Mouse (Mus musculus) urinary bladder, postnatal 4 days (tissue): ENCODE measurements around the gene Sit1.

Experiments
- DNase-seq, 2 experiments: peaks; one replicate each; pipeline ENCODE4 v3.0.0; 2021 to 2022; ENCODE audit warnings: low spot score in 2 of 2

Sit1 gene

DNA sequence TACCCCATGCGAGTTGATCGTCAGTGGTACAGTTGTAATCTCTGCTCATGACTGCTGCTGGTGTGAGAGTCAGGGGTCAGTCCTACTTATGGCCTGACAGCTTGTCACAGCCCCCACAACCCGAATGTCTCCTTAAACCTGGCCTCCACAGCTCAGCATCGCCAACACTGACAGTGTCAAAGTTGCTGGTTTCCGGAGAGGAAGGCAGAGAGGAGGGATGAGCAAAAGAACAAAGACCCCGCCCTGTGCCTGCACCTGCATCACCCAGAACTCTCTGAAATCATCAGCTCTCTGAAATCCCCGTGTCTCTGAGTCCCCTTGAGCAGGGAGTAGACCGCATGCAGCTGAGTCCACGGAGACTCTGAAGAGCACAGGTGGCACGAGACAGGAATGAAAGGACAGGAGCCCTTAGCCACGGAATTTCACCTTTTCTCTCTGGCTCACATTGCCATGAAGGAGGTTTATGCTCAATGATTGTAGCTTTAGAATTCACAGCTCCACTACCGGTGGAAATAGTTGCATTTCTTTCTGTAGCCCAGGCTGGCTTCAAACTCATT, at the start of gene Sit1:
TSS of gene Sit1 (minus strand) at position 200 of the 557 bp plus-strand sequence.
- DNase-seq: no peak

DNA sequence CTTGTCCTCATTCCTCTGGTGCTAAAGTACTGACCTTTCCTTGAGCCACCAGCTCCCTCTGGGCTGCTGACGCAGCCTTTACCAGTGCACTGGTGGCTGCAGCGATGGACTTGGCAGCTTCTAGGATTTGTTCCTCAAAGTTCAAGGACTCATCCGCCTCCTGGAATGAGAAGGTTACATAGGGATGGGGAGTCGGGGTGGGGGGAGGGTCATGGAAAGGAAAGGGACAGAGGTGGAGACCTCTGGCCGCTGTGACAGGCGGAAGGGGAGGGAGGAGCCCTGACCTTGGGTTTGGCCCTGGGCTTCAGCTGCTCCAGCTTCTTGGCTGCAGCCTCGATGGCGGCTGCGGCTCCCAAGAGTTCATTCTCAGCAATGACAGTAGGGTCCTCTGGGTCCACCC, 49.7 kb upstream of the Sit1 start:
- DNase-seq: no peak

- DNase-seq: peak; percentile 59 to 76
These were observed 47.0 kb upstream of the Sit1 start for GRCm38 (mm10) chr4:43530581-43530980.

- no peak for DNase-seq
These were observed 46.6 kb upstream of the Sit1 start for GRCm38 (mm10) chr4:43530081-43530501.

GRCm38 (mm10) chr4:43528487-43528886, 45.0 kb upstream of the Sit1 start:
- DNase-seq: no peak

DNA sequence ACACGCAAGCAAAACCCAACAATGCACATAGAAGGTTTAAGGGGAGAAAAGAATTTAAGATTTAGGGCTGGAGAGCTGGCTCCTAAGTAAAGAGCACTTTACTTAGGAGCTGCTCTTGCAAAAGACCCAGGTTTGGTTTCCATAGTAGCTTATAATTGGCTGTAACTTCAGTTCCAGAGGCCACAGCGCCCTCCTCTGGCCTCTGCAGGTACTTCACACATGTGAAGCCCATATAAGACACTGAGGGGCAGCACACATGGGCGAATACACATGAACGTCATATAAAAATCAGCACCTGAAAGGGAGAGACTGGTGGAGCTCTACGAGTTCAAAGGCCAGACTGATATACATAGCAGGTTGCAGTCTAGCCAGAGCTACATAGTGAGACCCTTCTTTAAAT, 44.3 kb upstream of the Sit1 start:
- DNase-seq: no peak

DNA sequence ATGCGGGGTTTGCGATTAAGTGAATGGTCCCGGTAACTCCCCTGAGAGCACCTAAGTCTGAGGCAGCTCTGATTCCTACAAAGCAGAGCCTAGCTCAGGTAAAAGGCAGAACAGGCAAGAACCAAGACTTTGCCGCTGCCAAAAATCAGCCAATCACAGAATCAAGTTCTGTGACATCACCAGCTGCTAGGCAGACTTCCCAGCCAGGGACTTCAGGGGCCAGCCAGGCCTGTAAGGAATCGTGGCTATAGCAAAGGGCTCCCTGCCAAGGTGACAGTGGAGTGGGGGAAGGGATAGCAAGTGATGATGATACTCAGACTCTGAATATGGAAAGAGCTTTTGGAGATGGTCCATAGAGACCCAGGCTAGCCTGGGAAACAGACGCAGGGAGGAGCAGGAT, 36.4 kb upstream of the Sit1 start:
- peak; percentile 79 to 91 for DNase-seq

DNA sequence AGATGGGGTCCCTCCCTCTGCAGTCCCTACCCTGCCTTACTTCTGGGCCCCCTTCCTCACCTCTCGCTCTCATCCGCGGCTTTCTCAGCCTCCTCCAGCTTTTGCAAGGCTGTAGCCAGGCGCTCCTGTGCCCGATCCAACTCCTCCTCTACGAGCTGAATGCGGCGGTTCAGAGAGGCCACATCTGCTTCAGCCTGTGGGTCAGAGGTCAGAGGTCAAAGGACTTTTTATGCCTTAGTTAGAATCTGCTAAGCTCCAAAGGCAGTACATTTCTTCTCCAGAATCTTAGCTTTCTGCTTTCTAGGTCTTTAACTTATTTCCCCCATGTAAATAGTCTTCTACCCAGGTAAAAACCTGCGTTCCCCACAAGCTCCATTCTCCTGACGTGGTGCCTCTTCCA, 36.0 kb upstream of the Sit1 start:
- no peak for DNase-seq

DNA sequence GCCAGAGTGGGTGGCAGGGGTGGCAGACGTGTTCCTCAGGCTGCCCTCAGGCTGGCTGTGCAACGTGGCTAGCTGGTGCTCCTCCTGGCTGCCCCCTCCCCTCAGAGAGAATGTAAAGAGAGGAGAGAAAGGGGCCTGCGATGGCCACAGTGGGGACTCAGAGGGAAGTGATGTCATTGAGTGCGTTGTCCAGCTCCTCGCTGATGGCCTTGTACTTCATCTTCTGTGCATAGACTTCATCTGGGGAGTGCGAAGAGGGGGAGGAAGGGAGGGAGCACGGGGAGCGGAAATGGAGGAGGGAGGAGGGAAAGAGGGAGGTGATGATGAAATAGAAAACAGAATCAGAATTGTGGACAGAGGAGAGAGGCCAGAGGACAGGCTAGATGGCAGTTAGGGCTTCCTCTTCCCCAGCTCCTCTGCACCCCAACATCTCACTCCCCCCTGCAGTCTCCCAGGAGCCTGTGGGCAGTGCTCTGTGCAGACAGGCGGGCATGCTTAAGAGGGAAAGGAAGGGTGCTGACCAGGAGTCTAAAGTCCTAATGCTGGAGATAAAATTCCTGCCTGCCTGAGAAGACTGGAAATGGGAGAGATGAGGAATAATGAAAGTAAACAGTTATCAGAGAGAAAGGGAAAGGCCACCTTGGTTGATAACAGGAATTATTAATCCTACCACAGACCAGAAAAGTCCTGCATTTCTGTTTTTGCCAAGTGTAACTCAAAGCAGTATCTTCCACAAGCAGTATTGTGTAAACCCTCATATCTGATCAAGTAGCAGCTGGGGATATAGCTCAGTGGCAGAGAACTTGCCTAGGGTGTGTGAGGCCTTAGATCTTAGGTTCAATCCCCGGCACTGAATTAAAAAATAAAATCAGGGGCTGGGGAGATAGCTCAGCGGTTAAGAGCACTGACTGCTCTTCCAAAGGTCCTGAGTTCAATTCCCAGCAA, 32.5 kb upstream of the Sit1 start:
- DNase-seq: no peak

DNA sequence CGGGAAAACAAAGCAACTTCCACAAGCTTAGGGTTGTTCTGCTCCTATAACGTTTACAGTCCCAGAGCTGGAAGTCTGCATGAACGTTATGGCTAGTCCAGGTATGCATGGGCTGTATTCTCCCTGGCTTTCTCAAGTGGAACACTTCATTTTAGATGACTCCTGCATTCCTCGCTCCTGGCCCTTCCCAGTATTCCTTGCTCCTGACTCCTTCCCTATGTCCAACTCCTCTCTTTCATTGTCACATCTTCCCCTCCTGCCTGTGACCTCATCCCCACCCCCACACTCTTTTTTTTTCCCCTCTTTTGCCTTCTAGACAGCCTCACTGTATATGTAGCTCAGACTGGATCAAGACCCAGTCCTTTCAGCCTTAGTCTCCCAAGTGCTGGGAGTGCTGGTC, 30.3 kb upstream of the Sit1 start:
- DNase-seq: no peak

- no peak for DNase-seq
These were observed 29.8 kb upstream of the Sit1 start for GRCm38 (mm10) chr4:43513300-43513699.

DNA sequence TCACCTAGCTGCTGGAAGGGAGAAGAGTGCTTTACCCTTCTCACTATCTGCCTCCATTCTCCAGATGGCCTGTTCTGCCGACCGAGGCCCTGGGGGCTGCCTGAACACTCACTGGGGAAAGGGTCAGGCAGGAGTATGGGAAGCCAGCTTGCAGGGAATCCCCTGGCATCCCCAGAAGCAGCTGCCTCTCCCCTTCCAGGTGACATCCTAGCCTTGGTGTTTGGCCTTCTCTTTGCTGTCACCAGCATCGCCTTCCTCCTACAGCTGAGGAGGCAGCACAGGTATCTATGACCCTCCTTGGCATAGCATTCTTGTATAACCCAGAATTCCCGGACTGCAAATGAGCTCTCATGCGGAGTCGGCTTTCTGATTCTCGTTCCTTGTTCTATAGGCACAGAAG, 29.1 kb upstream of the Sit1 start:
- no peak for DNase-seq

GRCm38 (mm10) chr4:43511675-43512454, 28.3 kb upstream of the Sit1 start:
- DNase-seq: no peak

DNA sequence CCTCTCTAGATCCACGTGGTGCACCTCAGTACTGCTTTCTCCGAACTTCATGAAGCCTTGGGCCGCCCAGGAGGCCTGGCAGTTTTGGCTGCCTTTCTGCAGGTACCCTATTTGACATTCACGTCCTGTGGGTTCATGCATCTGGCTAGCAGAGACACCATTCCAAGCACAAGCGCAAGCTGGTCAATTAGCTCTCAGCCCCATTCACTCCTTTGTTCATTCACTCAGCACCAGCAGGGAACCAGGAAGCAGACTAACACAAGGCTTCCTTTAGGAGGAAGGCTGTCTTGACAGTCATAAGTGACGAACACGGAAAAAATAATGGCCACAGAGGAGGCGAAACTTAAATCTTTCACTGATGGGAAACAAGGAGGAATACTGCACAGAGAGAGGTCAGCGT, 25.6 kb upstream of the Sit1 start:
- no peak for DNase-seq

DNA sequence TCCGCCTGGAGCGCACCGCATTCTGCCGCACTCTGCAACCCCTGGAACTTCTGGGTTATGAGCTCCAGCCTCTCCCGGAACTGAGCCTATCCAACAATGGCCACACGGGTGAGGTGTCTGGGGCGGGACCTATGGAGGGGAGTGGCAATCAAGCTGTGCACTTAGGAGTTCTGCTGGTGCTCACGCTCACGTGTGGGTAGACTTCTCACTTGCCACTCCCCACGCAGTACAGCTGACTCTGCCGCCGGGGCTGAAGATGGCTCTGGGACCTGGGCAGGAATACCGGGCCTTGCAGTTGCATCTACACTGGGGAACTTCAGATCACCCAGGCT, 25.1 kb upstream of the Sit1 start:
- no peak for DNase-seq

DNA sequence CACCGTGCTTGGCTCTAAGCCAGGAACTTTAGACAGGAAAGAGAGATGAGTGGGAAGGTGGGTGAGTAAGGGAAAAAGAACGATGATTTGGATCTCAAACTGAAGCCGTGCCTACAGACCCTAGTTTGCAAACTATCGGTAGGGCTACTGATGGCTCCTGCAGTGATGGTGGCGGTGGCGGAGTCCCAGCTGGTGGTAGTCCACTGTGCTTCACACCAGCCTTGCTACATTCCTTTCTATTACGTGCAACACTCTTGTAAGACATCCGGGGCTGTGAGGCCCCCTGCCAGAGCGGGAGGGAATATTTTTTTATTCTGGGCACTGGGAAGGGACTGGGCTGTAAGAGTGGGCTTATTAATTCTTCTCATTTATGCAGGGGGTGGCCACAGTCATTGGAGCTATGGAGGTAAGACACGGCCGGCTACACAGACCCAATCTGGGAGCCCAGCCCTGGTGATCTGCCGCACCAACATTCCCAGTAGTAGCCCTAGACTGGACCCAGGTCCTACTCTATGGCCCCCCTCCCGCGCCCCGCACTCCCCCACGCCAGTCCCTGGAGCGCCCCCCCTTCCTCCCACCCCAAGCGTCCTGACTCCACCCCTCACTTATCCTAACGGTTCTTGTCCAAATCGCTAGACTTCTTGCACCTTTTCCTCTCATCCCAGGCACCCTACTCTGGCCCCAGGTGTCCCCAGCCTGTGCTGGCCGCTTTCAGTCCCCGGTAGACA, 24.6 kb upstream of the Sit1 start:
- DNase-seq: no peak

- no peak for DNase-seq
These were observed 23.1 kb upstream of the Sit1 start, which contains the start of gene Car9 for GRCm38 (mm10) chr4:43506536-43507185. TSS of gene Car9 (plus strand) at chr4:43506966.

DNA sequence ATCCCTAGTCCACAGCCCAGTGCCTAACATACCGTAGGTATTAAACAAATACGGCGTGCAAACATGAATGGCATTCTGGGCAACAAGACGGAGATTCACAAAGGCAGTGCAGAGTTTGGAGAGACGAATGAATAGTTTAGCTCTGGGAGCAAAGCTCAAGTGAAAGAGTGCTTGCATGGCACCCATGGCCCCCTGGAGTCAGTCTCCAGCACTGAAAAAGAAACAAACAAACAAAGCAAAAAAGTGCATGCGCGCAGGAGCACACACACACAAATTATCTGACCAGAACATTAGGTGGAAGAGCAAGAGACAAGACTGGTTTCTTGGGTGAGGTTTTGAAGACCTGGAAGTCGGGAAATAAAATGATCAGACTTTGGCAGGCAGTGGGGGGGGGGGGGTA, 22.5 kb upstream of the Sit1 start:
- no peak for DNase-seq

DNA sequence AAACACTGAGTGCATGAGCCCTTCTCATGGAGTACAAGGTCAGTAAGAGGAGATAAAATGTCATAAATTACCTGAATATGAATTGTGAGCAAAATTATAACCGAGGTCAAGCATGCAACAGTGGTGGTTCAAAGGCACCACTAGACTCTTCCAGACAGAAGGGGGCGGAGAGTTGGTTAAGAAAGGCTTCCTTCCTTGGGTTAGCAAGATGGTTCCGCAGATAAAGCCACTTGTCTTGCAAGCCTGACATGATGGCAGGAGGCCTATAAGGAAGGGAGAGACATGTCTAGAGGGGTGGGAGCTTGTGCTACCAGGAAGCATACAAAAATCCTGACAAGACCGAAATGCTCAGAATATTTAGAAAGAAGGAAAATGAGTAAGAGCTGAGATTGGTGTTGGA, 20.7 kb upstream of the Sit1 start:
- DNase-seq: no peak

DNA sequence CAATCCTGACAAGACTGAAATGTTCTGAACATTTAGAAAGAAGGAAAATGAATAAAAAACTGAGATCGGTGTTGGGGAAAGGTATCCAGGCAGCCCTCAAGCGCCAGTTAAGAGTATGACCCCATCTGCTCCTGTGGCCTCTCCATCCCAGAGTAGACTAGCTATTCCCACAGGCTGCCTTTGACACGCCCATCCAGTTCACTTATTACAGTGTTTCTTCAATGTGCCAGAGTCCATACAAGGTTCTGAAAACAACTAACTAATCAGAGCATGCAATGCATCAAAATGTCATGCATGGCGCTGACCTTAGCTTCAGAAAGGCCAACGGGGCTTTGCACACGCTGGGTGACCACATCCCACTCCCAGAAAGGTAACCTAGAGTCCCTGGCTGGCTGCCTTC, 20.0 kb upstream of the Sit1 start:
- no peak for DNase-seq

DNA sequence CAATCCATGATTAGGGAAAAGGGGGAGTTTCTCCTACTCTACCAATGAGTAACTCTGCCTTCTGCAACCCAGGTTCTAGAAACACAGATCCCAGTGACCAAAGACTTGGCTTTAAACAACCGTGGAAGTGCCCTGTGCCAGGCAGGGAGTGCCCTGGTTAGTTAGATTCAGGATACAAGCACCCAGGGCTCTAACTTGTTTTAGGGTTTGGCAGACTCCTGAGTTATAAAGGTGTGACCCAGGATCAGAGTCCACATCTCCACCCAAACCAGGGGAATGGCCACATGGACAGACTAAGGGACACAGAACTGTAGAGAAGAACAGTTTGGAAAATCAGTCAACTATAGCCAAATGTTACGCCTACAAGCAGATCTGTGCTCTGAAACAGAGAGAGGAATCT, 19.5 kb upstream of the Sit1 start:
- DNase-seq: no peak
